Mouse (Mus musculus) CH12.LX (cell line): Measurements from ENCODE around the gene Aldob. TPM values are rescaled to one million over a fixed set of nuclear protein-coding genes. Genes with fewer than 3 reads are reported as not detected.

Experiments
- DNase-seq: peaks from one replicate; pipeline ENCODE4 v3.0.0-alpha.2; 2013; ENCODE audit errors: extremely low read depth
- H3K27ac ChIP-seq: 2 replicates; pipeline ENCODE4 v1.5.1; 2012; ENCODE audit warnings: low read depth, mild to moderate bottlenecking, control low read depth, moderate library complexity; ENCODE audit not compliant: insufficient read depth
- H3K27me3 ChIP-seq: replicated peaks from 2 replicates; pipeline ENCODE3; 2012; ENCODE audit warnings: inconsistent platforms
- H3K36me3 ChIP-seq, 2 experiments: replicated peaks in 1 of 2; 2 replicates each; pipeline versions ENCODE3 to v1.6.1; 2012; ENCODE audit warnings: inconsistent platforms in 1 of 2, low read length in 1 of 2, mild to moderate bottlenecking in 1 of 2, mixed read lengths in 1 of 2, moderate library complexity in 1 of 2; ENCODE audit not compliant: control insufficient read depth in 1 of 2, insufficient read depth in 1 of 2
- H3K4me1 ChIP-seq, 2 experiments: 2 replicates each; pipeline ENCODE4 v1.6.1; 2012; ENCODE audit warnings: inconsistent platforms in 1 of 2, moderate library complexity in 1 of 2; ENCODE audit not compliant: insufficient read depth in 2 of 2, control insufficient read depth in 1 of 2
- H3K4me2 ChIP-seq: 2 replicates; pipeline ENCODE4 v1.6.1; 2012; ENCODE audit warnings: low read depth, mild to moderate bottlenecking, control low read depth; ENCODE audit not compliant: poor library complexity, insufficient read depth, severe bottlenecking
- H3K4me3 ChIP-seq, 3 experiments: fragments of 150-350 bp in 1 of 3; sonication (generic) in 1 of 3; replicated peaks in 1 of 3; 2 replicates each; pipeline versions ENCODE3 to v1.5.1; 2011 to 2012; ENCODE audit warnings: low read depth in 2 of 3, low read length in 2 of 3, mild to moderate bottlenecking in 2 of 3, moderate library complexity in 2 of 3, control low read depth in 1 of 3, improper control_type of control experiment in 1 of 3, inconsistent platforms in 1 of 3, mixed read lengths in 1 of 3; ENCODE audit not compliant: poor library complexity in 1 of 3
- H3K79me2 ChIP-seq: replicated peaks from 2 replicates; pipeline ENCODE4 v1.6.1; 2012; ENCODE audit warnings: mild to moderate bottlenecking, moderate library complexity; ENCODE audit not compliant: control insufficient read depth, poor library complexity, insufficient read depth, severe bottlenecking; ENCODE audit errors: extremely low read depth
- H3K9ac ChIP-seq: 2 replicates; pipeline ENCODE4 v1.6.1; 2012; ENCODE audit warnings: low read depth, mild to moderate bottlenecking, control low read depth, moderate library complexity; ENCODE audit not compliant: insufficient read depth
- H3K9me3 ChIP-seq: replicated peaks from 2 replicates; pipeline ENCODE3; 2012; ENCODE audit warnings: low read length, inconsistent platforms, mixed read lengths
- BHLHE40 ChIP-seq: IDR thresholded peaks from 2 replicates; pipeline ENCODE4 v1.6.1; 2011; ENCODE audit warnings: mild to moderate bottlenecking, low read depth, low read length, improper control_type of control experiment
- CHD1 ChIP-seq: IDR thresholded peaks from 2 replicates; pipeline ENCODE4 v1.6.1; 2012; ENCODE audit warnings: low read depth, low read length, improper control_type of control experiment, inconsistent platforms
- CHD2 ChIP-seq: IDR thresholded peaks from 2 replicates; pipeline ENCODE4 v1.6.1; 2011; ENCODE audit warnings: low read length, improper control_type of control experiment
- CTCF ChIP-seq, 2 experiments: IDR thresholded peaks in 1 of 2; conservative IDR thresholded peaks in 1 of 2; 2 replicates each; pipeline ENCODE4 v1.5.1; 2011 to 2012; ENCODE audit warnings: low read depth in 2 of 2, low read length in 2 of 2, improper control_type of control experiment in 1 of 2, inconsistent platforms in 1 of 2, mild to moderate bottlenecking in 1 of 2, moderate library complexity in 1 of 2
- E2F4 ChIP-seq: IDR thresholded peaks from 2 replicates; pipeline ENCODE4 v1.6.1; 2011; ENCODE audit warnings: low read depth, low read length, improper control_type of control experiment; ENCODE audit not compliant: insufficient replicate concordance
- ELF1 ChIP-seq: IDR thresholded peaks from 2 replicates; pipeline ENCODE4 v1.6.1; 2014; ENCODE audit warnings: low read depth, mild to moderate bottlenecking, inconsistent platforms, low read length, improper control_type of control experiment
- EP300 ChIP-seq: IDR thresholded peaks from 2 replicates; pipeline ENCODE4 v1.6.1; 2011; ENCODE audit warnings: low read length, improper control_type of control experiment
- ETS1 ChIP-seq: conservative IDR thresholded peaks from 2 replicates; pipeline ENCODE4 v1.6.1; 2012; ENCODE audit warnings: low read depth, mild to moderate bottlenecking, inconsistent platforms, low read length, improper control_type of control experiment, moderate library complexity
- GABPA ChIP-seq: IDR thresholded peaks from 2 replicates; pipeline ENCODE4 v1.6.1; 2012; ENCODE audit warnings: low read depth, low read length, improper control_type of control experiment, inconsistent platforms; ENCODE audit not compliant: insufficient replicate concordance
- HCFC1 ChIP-seq: IDR thresholded peaks from 2 replicates; pipeline ENCODE4 v1.6.1; 2012; ENCODE audit warnings: low read depth, mild to moderate bottlenecking, inconsistent platforms, low read length, improper control_type of control experiment
- IRF4 ChIP-seq: IDR thresholded peaks from 2 replicates; pipeline ENCODE4 v1.6.1; 2014; ENCODE audit warnings: low read depth, mild to moderate bottlenecking, inconsistent platforms, low read length, improper control_type of control experiment
- JUN ChIP-seq: IDR thresholded peaks from 2 replicates; pipeline ENCODE4 v1.6.1; 2011; ENCODE audit warnings: low read depth, mild to moderate bottlenecking, low read length, improper control_type of control experiment, moderate library complexity; ENCODE audit not compliant: insufficient read depth
- JUND ChIP-seq: conservative IDR thresholded peaks from 2 replicates; pipeline ENCODE4 v1.6.1; 2011; ENCODE audit warnings: low read depth, low read length, improper control_type of control experiment
- KAT2A ChIP-seq: IDR thresholded peaks from 2 replicates; pipeline ENCODE4 v1.6.1; 2012; ENCODE audit warnings: low read length, improper control_type of control experiment, inconsistent platforms; ENCODE audit not compliant: insufficient replicate concordance
- MAFK ChIP-seq: IDR thresholded peaks from 2 replicates; pipeline ENCODE4 v1.6.1; 2011; ENCODE audit warnings: low read length, improper control_type of control experiment; ENCODE audit not compliant: insufficient replicate concordance
- MAX ChIP-seq: IDR thresholded peaks from 2 replicates; pipeline ENCODE4 v1.6.1; 2011; ENCODE audit warnings: low read length, improper control_type of control experiment
- MAZ ChIP-seq: IDR thresholded peaks from 2 replicates; pipeline ENCODE4 v1.6.1; 2012; ENCODE audit warnings: low read depth, mild to moderate bottlenecking, inconsistent platforms, low read length, improper control_type of control experiment, moderate library complexity
- MEF2A ChIP-seq: IDR thresholded peaks from 2 replicates; pipeline ENCODE4 v1.6.1; 2014; ENCODE audit warnings: low read depth, mild to moderate bottlenecking, inconsistent platforms, low read length, improper control_type of control experiment, borderline replicate concordance
- MXI1 ChIP-seq: IDR thresholded peaks from 2 replicates; pipeline ENCODE4 v1.6.1; 2011; ENCODE audit warnings: mild to moderate bottlenecking, low read depth, low read length, improper control_type of control experiment
- MYC ChIP-seq: IDR thresholded peaks from 2 replicates; pipeline ENCODE4 v1.6.1; 2011; ENCODE audit warnings: low read depth, mild to moderate bottlenecking, improper control_type of control experiment, low read length
- NELFE ChIP-seq: IDR thresholded peaks from 2 replicates; pipeline ENCODE4 v1.6.1; 2011; ENCODE audit warnings: low read depth, low read length, improper control_type of control experiment
- NRF1 ChIP-seq: IDR thresholded peaks from 2 replicates; pipeline ENCODE4 v1.6.1; 2014; ENCODE audit warnings: low read depth, mild to moderate bottlenecking, inconsistent platforms, low read length, improper control_type of control experiment, moderate library complexity
- PAX5 ChIP-seq: IDR thresholded peaks from 2 replicates; pipeline ENCODE4 v1.6.1; 2012; ENCODE audit warnings: low read length, inconsistent platforms, mixed read lengths
- POLR2A ChIP-seq: IDR thresholded peaks from 2 replicates; pipeline ENCODE4 v1.6.1; 2011; ENCODE audit warnings: low read depth, mild to moderate bottlenecking, improper control_type of control experiment, low read length
- POLR2AphosphoS2 ChIP-seq: IDR thresholded peaks from 2 replicates; pipeline ENCODE4 v1.6.1; 2011; ENCODE audit warnings: low read depth, low read length, improper control_type of control experiment
- RAD21 ChIP-seq: IDR thresholded peaks from 2 replicates; pipeline ENCODE4 v1.6.1; 2011; ENCODE audit warnings: low read depth, mild to moderate bottlenecking, low read length, improper control_type of control experiment, moderate library complexity
- RCOR1 ChIP-seq: conservative IDR thresholded peaks from 2 replicates; pipeline ENCODE4 v1.6.1; 2012; ENCODE audit warnings: low read depth, mild to moderate bottlenecking, inconsistent platforms, low read length, improper control_type of control experiment
- SIN3A ChIP-seq: IDR thresholded peaks from 2 replicates; pipeline ENCODE4 v1.6.1; 2012; ENCODE audit warnings: low read length, improper control_type of control experiment, inconsistent platforms
- SMC3 ChIP-seq: IDR thresholded peaks from 2 replicates; pipeline ENCODE4 v1.6.1; 2011; ENCODE audit warnings: low read depth, low read length, improper control_type of control experiment
- TBP ChIP-seq: conservative IDR thresholded peaks from 2 replicates; pipeline ENCODE4 v1.6.1; 2011; ENCODE audit warnings: low read depth, low read length, improper control_type of control experiment
- TCF12 ChIP-seq: IDR thresholded peaks from 2 replicates; pipeline ENCODE4 v1.6.1; 2014; ENCODE audit warnings: low read depth, mild to moderate bottlenecking, inconsistent platforms, low read length, improper control_type of control experiment
- UBTF ChIP-seq: IDR thresholded peaks from 2 replicates; pipeline ENCODE4 v1.6.1; 2012; ENCODE audit warnings: low read depth, mild to moderate bottlenecking, inconsistent platforms, low read length, improper control_type of control experiment, moderate library complexity
- USF1 ChIP-seq: IDR thresholded peaks from 2 replicates; pipeline ENCODE4 v1.6.1; 2014; ENCODE audit warnings: low read depth, mild to moderate bottlenecking, inconsistent platforms, low read length, improper control_type of control experiment
- USF2 ChIP-seq: conservative IDR thresholded peaks from 2 replicates; pipeline ENCODE4 v1.6.1; 2011; ENCODE audit warnings: low read depth, low read length, improper control_type of control experiment
- ZC3H11A ChIP-seq: IDR thresholded peaks from 2 replicates; pipeline ENCODE4 v1.6.1; 2012; ENCODE audit warnings: low read depth, mild to moderate bottlenecking, inconsistent platforms, low read length, improper control_type of control experiment
- ZKSCAN1 ChIP-seq: IDR thresholded peaks from 2 replicates; pipeline ENCODE4 v1.6.1; 2012; ENCODE audit warnings: low read depth, inconsistent platforms, low read length, improper control_type of control experiment, borderline replicate concordance
- ZMIZ1 ChIP-seq: IDR thresholded peaks from 2 replicates; pipeline ENCODE4 v1.6.1; 2012; ENCODE audit warnings: low read depth, mild to moderate bottlenecking, inconsistent platforms, low read length, improper control_type of control experiment
- ZNF384 ChIP-seq: IDR thresholded peaks from 2 replicates; pipeline ENCODE4 v1.6.1; 2012; ENCODE audit warnings: low read depth, low read length, improper control_type of control experiment, inconsistent platforms
- dilution Hi-C: fragments of 300-500 bp; cut with MboI; formaldehyde crosslinking; loops from 2 replicates; pipeline ENCODE4 v1.14.3; 2020; ENCODE audit warnings: low sequenced_read_pairs; ENCODE audit not compliant: extremely low pct_unique_long_range_greater_than_20kb, extremely low pct_ligation_motif_present
- in situ Hi-C: fragments of 300-500 bp; cut with MboI; formaldehyde crosslinking; loops from 3 replicates; pipeline ENCODE4 v1.14.3; 2019; ENCODE audit warnings: low sequenced_read_pairs, low pct_ligation_motif_present, low pct_unique_long_range_greater_than_20kb, mixed read lengths
- polyA plus RNA-seq: library from polyadenylated mRNA; unstranded; fragments of >175 nt; gene quantifications from 2 replicates; pipeline ENCODE4 v1.2.1, GENCODE M21; 2012; ENCODE audit warnings: low read depth; ENCODE audit not compliant: insufficient read length
- total RNA-seq, 2 experiments: library from RNA; depleted of rRNA; stranded (reverse); fragments of 300-350 nt in 1 of 2; fragments of >200 nt in 1 of 2; gene quantifications; 2 replicates each; pipeline ENCODE4 v1.2.3; 2012 to 2014

The Aldob gene
- total and polyA plus RNA-seq, 3 experiments, result not detected

- Histone ChIP-seq H3K9me3 (no peaks in the 10 kb centered on the region), H3K36me3 (peaks cover 8 to 43% of the 10 kb centered on the region in 2 experiments), H3K27me3 (no peaks in the 10 kb centered on the region), H3K4me2 (peak within 1 kb of the TSS; percentile 90), H3K9ac (peak within 1 kb of the TSS; percentile 92), H3K4me1 (peaks cover 3 to 29% of the 10 kb centered on the region in 2 experiments; a peak in 3 of 4 replicates), H3K4me3 (peak within 1 kb of the TSS; percentile 88 to 93 (median 92)), H3K79me2 (peaks cover 38% of the 10 kb centered on the region), H3K27ac (no peak within 1 kb of the TSS)
- dilution Hi-C loops, result no loop called here
- in situ Hi-C loops, result no loop called here
- TF ChIP-seq MAZ (0 out of 2 replicates have a peak, but pooled peaks have one; percentile 33), NRF1 (peak; percentile 66), ELF1 (peak; percentile 99), BHLHE40 (no peak), POLR2AphosphoS2 (peak; percentile 74; the same call in 1 of the 2 replicates), PAX5 (no peak), UBTF (no peak), RAD21 (no peak), CHD2 (peak; percentile 92), IRF4 (peak; percentile 36; the same call in 1 of the 2 replicates), USF2 (no peak), ETS1 (no peak), GABPA (peak; percentile 96; the same call in 1 of the 2 replicates), CTCF (conservative IDR thresholded peaks at IDR 0.05 in 1 of 2, IDR thresholded peaks at IDR 0.05 in 1 of 2; ENCODE audit: low read depth in 2 of 2, low read length in 2 of 2) (no peak), MEF2A (no peak), USF1 (no peak), RCOR1 (no peak), SMC3 (no peak), SIN3A (peak; percentile 91), TBP (peak; percentile 87), ZMIZ1 (peak; percentile 79), MXI1 (peak; percentile 81), NELFE (peak; percentile 94), HCFC1 (peak; percentile 100), ZC3H11A (no peak), ZKSCAN1 (no peak), EP300 (no peak), MAX (peak; percentile 76), E2F4 (peak; percentile 67; the same call in 1 of the 2 replicates), MAFK (no peak), MYC (peak; percentile 83), CHD1 (no peak), JUND (no peak), JUN (no peak), KAT2A (peak; percentile 100), POLR2A (peak; percentile 93), TCF12 (peak; percentile 93), ZNF384 (no peak)
- DNase-seq, result peak; percentile 97
Measured at GRCm38 (mm10) chr4:49520572-49521340, 28.6 kb downstream of the Aldob start, which contains the start of the genes Mrpl50 and Zfp189. Gene Mrpl50 (minus strand): TSS chr4:49521093. Gene Zfp189 (plus strand): TSS chr4:49521176.
